Mouse (Mus musculus): ENCODE measurements around the gene Cables2. TPM values are rescaled to one million over a fixed set of nuclear protein-coding genes. Genes with fewer than 3 reads are reported as not detected.
"Not testable (repeated sequence)": the region's sequence is repeated elsewhere in the genome, so short reads cannot be mapped to it uniquely, and the experiment has no call there.

Gene Cables2
- total RNA-seq, 1 experiment from 2014 or later: 19.6 TPM

GRCm38 (mm10) chr2:180277773-180278320 lies 4.6 kb upstream of the Cables2 start:
- DNase-seq: no peak

- DNase-seq: no peak
These were observed 3.6 kb upstream of the Cables2 start for GRCm38 (mm10) chr2:180276851-180277259.

GRCm38 (mm10) chr2:180276385-180276784 lies 3.1 kb upstream of the Cables2 start:
- DNase-seq: no peak

GRCm38 (mm10) chr2:180275836-180276235 lies 2.5 kb upstream of the Cables2 start:
- DNase-seq: peak; percentile 79

GRCm38 (mm10) chr2:180274523-180274922 lies 1.2 kb upstream of the Cables2 start:
- DNase-seq: no peak

DNA sequence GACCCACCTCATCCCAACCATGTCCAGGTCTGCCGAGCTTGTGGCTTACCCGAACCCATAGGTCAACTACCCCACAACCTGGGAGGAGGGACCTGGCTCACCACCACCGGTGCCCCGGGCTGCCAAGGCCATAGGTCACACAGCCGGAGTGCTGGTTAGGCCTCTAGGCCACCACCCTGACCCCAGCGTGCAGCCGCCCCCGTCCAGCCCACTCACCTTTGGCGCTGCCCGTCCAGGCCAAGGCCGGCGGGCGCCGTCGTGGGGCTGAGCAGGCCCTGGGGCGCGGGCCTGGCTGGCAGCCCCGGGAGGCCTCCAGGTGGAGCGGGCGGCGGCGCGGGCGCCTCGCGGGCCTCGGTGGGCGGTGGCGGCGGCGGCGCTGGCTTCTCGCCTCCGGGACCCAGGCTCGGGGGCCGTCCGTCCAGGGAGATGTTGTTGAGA lies 393 bp downstream of the Cables2 start:
- DNase-seq: no peak

DNA sequence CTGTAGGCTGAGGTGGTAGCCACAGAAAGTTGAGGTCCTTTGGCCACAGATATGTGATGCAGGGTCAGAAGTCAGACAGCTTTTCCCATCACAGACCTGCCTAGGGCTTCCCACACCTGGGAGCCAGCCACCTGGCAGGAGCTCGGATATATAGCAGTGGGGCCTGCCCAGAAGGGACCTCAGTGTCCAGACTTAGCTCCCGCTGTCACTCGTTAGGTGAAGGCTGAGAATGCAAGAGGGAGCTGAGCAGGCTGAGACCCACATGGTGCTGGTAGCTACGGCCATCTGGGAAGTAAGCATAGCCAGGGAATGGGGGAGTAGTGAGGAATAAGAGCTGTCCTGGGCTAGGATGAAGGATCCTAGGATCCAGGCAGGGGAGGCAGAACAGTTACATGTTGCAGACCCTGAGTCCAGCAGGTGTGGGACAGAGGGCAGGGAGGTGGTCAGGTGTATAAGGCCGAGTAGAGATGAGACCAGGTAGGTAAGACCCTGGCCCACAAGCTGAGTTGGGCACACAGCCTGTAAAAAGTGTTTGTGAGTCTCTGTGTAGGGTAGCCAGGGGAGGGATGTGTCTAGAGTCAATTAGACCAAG lies 1.4 kb downstream of the Cables2 start:
- no peak for DNase-seq

GRCm38 (mm10) chr2:180270537-180271255 lies 2.6 kb downstream of the Cables2 start:
- no peak for DNase-seq

- no peak for DNase-seq
These were observed 4.0 kb downstream of the Cables2 start for GRCm38 (mm10) chr2:180269329-180269728.

GRCm38 (mm10) chr2:180267955-180268354 lies 5.3 kb downstream of the Cables2 start:
- DNase-seq: no peak

- DNase-seq: no peak
These were observed 10.4 kb downstream of the Cables2 start for GRCm38 (mm10) chr2:180262891-180263290.

- no peak for DNase-seq
These were observed 10.9 kb downstream of the Cables2 start for GRCm38 (mm10) chr2:180262441-180262840.

GRCm38 (mm10) chr2:180261901-180262300 lies 11.4 kb downstream of the Cables2 start:
- DNase-seq: no peak

- no peak for DNase-seq
These were observed 12.5 kb downstream of the Cables2 start for GRCm38 (mm10) chr2:180260610-180261480.

- not testable (repeated sequence) for DNase-seq
These were observed 13.3 kb downstream of the Cables2 start for GRCm38 (mm10) chr2:180259826-180260609.

DNA sequence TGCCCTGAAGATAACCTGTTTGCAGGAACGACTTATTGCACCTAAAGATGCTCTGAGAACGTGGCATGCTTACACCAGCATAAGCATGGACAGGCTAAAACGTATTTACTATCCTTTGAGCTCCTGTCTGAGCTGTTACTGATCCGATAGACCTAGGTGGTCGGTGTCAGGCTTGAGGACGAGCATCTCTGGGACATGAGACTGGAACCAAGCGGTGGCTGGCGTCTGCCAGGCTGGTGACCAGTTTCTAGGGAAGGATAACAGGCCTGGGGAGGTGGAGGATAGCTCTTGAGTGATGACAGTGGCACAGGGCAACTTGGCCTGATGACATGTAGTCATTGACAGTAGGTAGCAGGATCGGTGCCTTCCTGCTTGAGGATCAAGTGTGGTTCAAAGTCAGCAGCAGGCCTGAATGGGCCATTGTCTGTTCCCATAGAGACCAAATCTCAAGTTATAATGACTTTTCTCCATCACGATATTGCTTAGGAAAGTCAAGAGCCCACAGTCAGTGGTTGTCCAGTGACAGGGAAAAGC lies 14.3 kb downstream of the Cables2 start:
- DNase-seq: not testable (repeated sequence)

- no peak for DNase-seq
These were observed 15.1 kb downstream of the Cables2 start for GRCm38 (mm10) chr2:180257963-180258865.

GRCm38 (mm10) chr2:180257001-180257521 lies 16.2 kb downstream of the Cables2 start, which contains the start of gene Rps21:
Gene Rps21 (plus strand): TSS chr2:180257377.
- peak; percentile 96 for DNase-seq

- DNase-seq: no peak
These were observed 16.8 kb downstream of the Cables2 start for GRCm38 (mm10) chr2:180256296-180257000.

All from adrenal gland, postnatal 25 days (tissue).